Mouse (Mus musculus) lung, postnatal 25 days (tissue): ENCODE data around the gene Olfr1176.

ENCODE experiments used
- DNase-seq: peaks from one replicate; pipeline ENCODE4 v3.0.0; 2022; ENCODE audit warnings: low spot score

Olfr1176 gene

GRCm38 (mm10) chr2:88336421-88336820 is at the start of gene Olfr1176:
Gene Olfr1176, plus strand, starts transcription at chr2:88336721.
- no peak for DNase-seq

GRCm38 (mm10) chr2:88315035-88315434 is 21.5 kb upstream of the Olfr1176 start, which contains the start of gene Olfr1174-ps:
Gene Olfr1174-ps, minus strand, starts transcription at chr2:88315135.
- DNase-seq, result no peak

- DNase-seq, result no peak
These were observed 9.4 kb upstream of the Olfr1176 start, which contains the start of gene Olfr1175-ps for GRCm38 (mm10) chr2:88327115-88327514. Gene Olfr1175-ps, minus strand, starts transcription at chr2:88327215.

- DNase-seq, result no peak
These were observed 9.9 kb downstream of the Olfr1176 start, which contains the start of gene Olfr1177-ps for GRCm38 (mm10) chr2:88346392-88346791. Gene Olfr1177-ps, minus strand, starts transcription at chr2:88346492.

GRCm38 (mm10) chr2:88356304-88356703 is 19.8 kb downstream of the Olfr1176 start:
- DNase-seq, result no peak

GRCm38 (mm10) chr2:88386762-88387161 is 50.2 kb downstream of the Olfr1176 start, which contains the start of gene Olfr1178:
Gene Olfr1178, plus strand, starts transcription at chr2:88387062.
- DNase-seq, result no peak
